Mouse (Mus musculus) C2C12 (cell line): ENCODE measurements around the gene Rnd1. TPM values are rescaled to one million over a fixed set of nuclear protein-coding genes. Genes with fewer than 3 reads are reported as not detected.

ENCODE experiments used
- H3K27me3 ChIP-seq: one replicate; pipeline ENCODE4 v1.6.1; 2011; ENCODE audit not compliant: control insufficient read depth, insufficient read depth, insufficient read length
- H3K36me3 ChIP-seq: one replicate; pipeline ENCODE4 v1.6.1; 2011; ENCODE audit not compliant: control insufficient read depth, insufficient read depth
- H3K4me3 ChIP-seq: one replicate; pipeline ENCODE4 v1.5.1; 2011; ENCODE audit warnings: mild to moderate bottlenecking, control low read depth; ENCODE audit not compliant: poor library complexity, insufficient read depth, severe bottlenecking
- H3K79me2 ChIP-seq: one replicate; pipeline ENCODE4 v1.6.1; 2011; ENCODE audit not compliant: control insufficient read depth, insufficient read depth
- H3K79me3 ChIP-seq: one replicate; pipeline ENCODE4 v1.6.1; 2011; ENCODE audit warnings: low read depth, control low read depth
- H3ac ChIP-seq: one replicate; pipeline ENCODE3; 2011; ENCODE audit warnings: low read depth; ENCODE audit not compliant: control insufficient read depth, insufficient read length
- CEBPB ChIP-seq: IDR thresholded peaks from one replicate; pipeline ENCODE4 v1.6.1; 2011; ENCODE audit warnings: low read depth, mild to moderate bottlenecking, control low read depth, moderate library complexity
- CTCF ChIP-seq: IDR thresholded peaks from one replicate; pipeline ENCODE4 v1.5.1; 2011; ENCODE audit not compliant: control insufficient read depth, insufficient read depth, insufficient read length
- FOSL1 ChIP-seq: IDR thresholded peaks from one replicate; pipeline ENCODE4 v1.8.0; 2011; ENCODE audit warnings: mild to moderate bottlenecking, low read length; ENCODE audit not compliant: poor library complexity, insufficient read depth, severe bottlenecking
- MAX ChIP-seq: IDR thresholded peaks from one replicate; pipeline ENCODE4 v1.6.1; 2011; ENCODE audit warnings: mild to moderate bottlenecking, control low read depth
- MYOD1 ChIP-seq: IDR thresholded peaks from one replicate; pipeline ENCODE4 v1.6.1; 2011; ENCODE audit warnings: low read depth; ENCODE audit not compliant: control insufficient read depth, insufficient read length
- MYOG ChIP-seq: IDR thresholded peaks from one replicate; pipeline ENCODE4 v1.6.1; 2011; ENCODE audit not compliant: control insufficient read depth, insufficient read length; ENCODE audit errors: extremely low read depth
- USF1 ChIP-seq: IDR thresholded peaks from one replicate; pipeline ENCODE4 v1.6.1; 2011; ENCODE audit warnings: low read depth, mild to moderate bottlenecking, control low read depth, moderate library complexity
- polyA plus RNA-seq: library from polyadenylated mRNA; unstranded; fragments of >200 nt; fragmentation: generic; extraction: Trizol; gene quantifications from one replicate; pipeline ENCODE4 v1.2.1, GENCODE M21; 2012; ENCODE audit warnings: missing spikeins

Gene Rnd1
- polyA plus RNA-seq, 1 experiment = 10.5 TPM

- H3K27me3 ChIP-seq = no peaks in the 10 kb centered on the region
- no peaks in the 10 kb centered on the region for H3K79me3 ChIP-seq
- no peak overlapping the region for H3ac ChIP-seq
- no peak overlapping the region for H3K4me3 ChIP-seq
- no peak for TF ChIP-seq CTCF
- TF ChIP-seq MAX = no peak
- no peak for TF ChIP-seq MYOD1
- no peak for TF ChIP-seq FOSL1
- no peak for TF ChIP-seq MYOG
- no peak for TF ChIP-seq USF1
- TF ChIP-seq CEBPB = no peak
- H3K79me2 ChIP-seq = no peaks in the 10 kb centered on the region
- H3K36me3 ChIP-seq = no peaks in the 10 kb centered on the region
Measured at GRCm38 (mm10) chr15:98626487-98627212, 50.6 kb downstream of the Rnd1 start.

GRCm38 (mm10) chr15:98626078-98626477 is 51.2 kb downstream of the Rnd1 start:
- H3K79me2 ChIP-seq = no peaks in the 10 kb centered on the region
- H3K36me3 ChIP-seq = no peaks in the 10 kb centered on the region
- TF ChIP-seq CEBPB = no peak
- TF ChIP-seq FOSL1 = peak; percentile 50
- no peak overlapping the region for H3ac ChIP-seq
- no peaks in the 10 kb centered on the region for H3K27me3 ChIP-seq
- H3K4me3 ChIP-seq = no peak overlapping the region
- H3K79me3 ChIP-seq = no peaks in the 10 kb centered on the region

GRCm38 (mm10) chr15:98623361-98623821 is 53.9 kb downstream of the Rnd1 start:
- TF ChIP-seq MYOD1 (no peak), CEBPB (no peak), CTCF (no peak), MYOG (no peak), USF1 (no peak), MAX (no peak), FOSL1 (no peak)
- Histone ChIP-seq H3K27me3 (no peaks in the 10 kb centered on the region), H3K36me3 (no peaks in the 10 kb centered on the region), H3K4me3 (no peak overlapping the region), H3K79me3 (no peaks in the 10 kb centered on the region), H3ac (no peak overlapping the region), H3K79me2 (no peaks in the 10 kb centered on the region)

- no peak overlapping the region for H3ac ChIP-seq
- no peaks in the 10 kb centered on the region for H3K36me3 ChIP-seq
- H3K79me3 ChIP-seq = no peaks in the 10 kb centered on the region
- no peaks in the 10 kb centered on the region for H3K27me3 ChIP-seq
- TF ChIP-seq MAX (no peak), FOSL1 (no peak), MYOD1 (no peak), CTCF (no peak), MYOG (no peak), USF1 (no peak), CEBPB (no peak)
- H3K79me2 ChIP-seq = no peaks in the 10 kb centered on the region
- H3K4me3 ChIP-seq = no peak overlapping the region
Measured at GRCm38 (mm10) chr15:98622721-98623120, 54.5 kb downstream of the Rnd1 start.

GRCm38 (mm10) chr15:98622199-98622598 is 55.1 kb downstream of the Rnd1 start:
- H3K27me3 ChIP-seq = no peaks in the 10 kb centered on the region
- TF ChIP-seq CTCF (no peak), MYOG (no peak), MAX (no peak), FOSL1 (no peak), USF1 (no peak), CEBPB (no peak), MYOD1 (no peak)
- H3K36me3 ChIP-seq = no peaks in the 10 kb centered on the region
- H3K79me2 ChIP-seq = no peaks in the 10 kb centered on the region
- H3K79me3 ChIP-seq = no peaks in the 10 kb centered on the region
- H3K4me3 ChIP-seq = no peak overlapping the region
- no peak overlapping the region for H3ac ChIP-seq

- no peaks in the 10 kb centered on the region for H3K79me3 ChIP-seq
- no peaks in the 10 kb centered on the region for H3K36me3 ChIP-seq
- peak overlapping the region; percentile 22 for H3ac ChIP-seq
- H3K27me3 ChIP-seq = no peaks in the 10 kb centered on the region
- TF ChIP-seq CTCF (peak; percentile 12), MYOD1 (no peak)
- no peaks in the 10 kb centered on the region for H3K79me2 ChIP-seq
- no peak overlapping the region for H3K4me3 ChIP-seq
Measured at GRCm38 (mm10) chr15:98617176-98617537, 60.1 kb downstream of the Rnd1 start.
